Mouse (Mus musculus) NIH3T3 (cell line): ENCODE measurements around the gene Gdpd1.
A peak's percentile ranks its signal among the peaks of the same experiment; 100 is the strongest.
"Not testable (repeated sequence)": the region's sequence is repeated elsewhere in the genome, so short reads cannot be mapped to it uniquely, and the experiment has no call there.

Experiments
- DNase-seq: peaks from one replicate; pipeline ENCODE4 v3.0.0-alpha.2; 2012; ENCODE audit warnings: low read depth

Gdpd1 gene

GRCm38 (mm10) chr11:87026096-87026875 is 47.6 kb downstream of the Gdpd1 start:
- DNase-seq: peak; percentile 62

DNA sequence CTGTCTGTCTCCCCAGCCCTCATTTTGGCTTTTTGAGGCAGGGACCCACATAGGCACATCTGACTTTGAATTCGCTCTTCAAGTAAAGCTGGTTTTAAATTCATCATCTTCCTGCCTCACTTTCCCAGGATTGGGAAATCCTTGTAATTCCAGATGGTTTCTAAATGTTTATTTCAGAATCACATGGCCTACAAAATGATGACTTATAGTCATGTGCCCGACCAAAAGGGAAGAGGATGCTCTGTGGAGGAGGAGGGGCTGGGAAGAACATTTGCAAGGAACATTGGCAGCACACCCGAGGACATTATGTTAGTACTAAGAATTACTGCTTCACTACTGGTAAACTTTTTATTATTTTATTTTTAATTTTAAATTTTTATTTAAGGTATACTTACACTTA is 48.5 kb downstream of the Gdpd1 start:
- peak; percentile 88 for DNase-seq

- DNase-seq: not testable (repeated sequence)
Measured at GRCm38 (mm10) chr11:87023240-87023639, 50.6 kb downstream of the Gdpd1 start.

- no peak for DNase-seq
Measured at GRCm38 (mm10) chr11:87022765-87023164, 51.1 kb downstream of the Gdpd1 start.

- no peak for DNase-seq
Measured at GRCm38 (mm10) chr11:87021551-87021950, 52.3 kb downstream of the Gdpd1 start.

DNA sequence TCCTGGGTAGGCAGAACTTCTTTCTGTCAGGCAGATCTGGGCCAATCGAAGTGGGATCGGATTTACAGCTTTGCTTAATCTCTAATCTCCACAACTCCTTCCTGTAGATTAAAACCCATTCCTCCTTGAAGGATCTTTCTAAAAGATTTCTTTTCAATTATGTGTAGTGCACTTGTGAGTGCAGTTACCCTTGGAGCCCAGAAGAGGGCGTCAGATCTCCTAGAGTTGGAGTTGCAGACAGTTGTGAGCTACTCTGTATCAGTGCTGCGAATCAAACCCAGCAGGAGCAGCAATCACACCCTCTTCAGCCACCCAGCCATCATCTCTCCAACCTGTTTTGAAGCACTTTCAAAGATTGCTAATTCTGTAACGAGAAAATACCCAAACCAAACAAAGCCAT is 53.4 kb downstream of the Gdpd1 start:
- no peak for DNase-seq

GRCm38 (mm10) chr11:87019431-87019830 is 54.4 kb downstream of the Gdpd1 start:
- no peak for DNase-seq

GRCm38 (mm10) chr11:87018081-87018480 is 55.8 kb downstream of the Gdpd1 start:
- no peak for DNase-seq

DNA sequence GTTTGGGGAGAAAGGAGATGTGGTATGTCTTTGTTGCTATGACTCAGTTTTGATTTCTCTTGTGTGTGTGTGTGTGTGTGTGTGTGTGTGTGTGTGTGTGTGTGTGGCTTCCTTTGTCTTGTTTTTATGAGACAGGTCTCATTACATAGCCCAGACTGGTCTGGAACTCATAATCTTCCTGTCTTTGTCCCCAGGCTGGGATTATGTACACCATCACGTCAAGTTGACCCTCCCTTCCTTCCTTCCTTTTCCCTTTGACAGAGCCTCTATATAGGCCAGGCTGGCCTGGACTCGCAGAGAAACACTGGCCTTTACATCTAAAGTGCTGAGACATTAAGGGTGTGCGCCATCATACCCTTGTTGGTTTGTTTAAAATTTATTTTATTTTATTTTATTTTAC is 58.2 kb downstream of the Gdpd1 start:
- no peak for DNase-seq

- DNase-seq: peak; percentile 91
Measured at GRCm38 (mm10) chr11:87010476-87010875, 63.4 kb downstream of the Gdpd1 start.

GRCm38 (mm10) chr11:87007371-87007770 is 66.5 kb downstream of the Gdpd1 start:
- DNase-seq: peak; percentile 85

- no peak for DNase-seq
Measured at GRCm38 (mm10) chr11:87004960-87005755, 68.7 kb downstream of the Gdpd1 start.

GRCm38 (mm10) chr11:87002078-87002829 is 71.6 kb downstream of the Gdpd1 start:
- DNase-seq: no peak

DNA sequence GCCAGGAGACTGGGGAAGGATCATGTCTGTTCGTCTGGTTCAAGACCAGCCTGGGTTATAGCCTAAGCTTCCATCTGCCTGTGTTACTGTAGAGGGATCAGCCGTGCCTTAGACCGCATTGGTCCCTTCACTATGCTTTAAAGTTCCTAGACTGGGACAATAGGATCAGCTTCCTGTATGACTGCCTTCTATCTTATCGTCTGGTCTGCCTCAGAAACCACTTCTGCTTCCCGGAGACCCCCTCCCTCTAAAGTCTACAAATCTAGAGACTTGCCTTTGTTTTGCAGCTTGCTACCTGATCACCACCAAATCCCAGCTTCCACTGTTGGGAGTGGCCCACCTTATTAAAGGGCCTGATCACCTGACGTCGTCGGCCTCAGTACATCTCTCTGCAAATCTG is 72.6 kb downstream of the Gdpd1 start:
- DNase-seq: no peak

- no peak for DNase-seq
Measured at GRCm38 (mm10) chr11:86996266-86996665, 77.6 kb downstream of the Gdpd1 start.

- peak; percentile 81 for DNase-seq
Measured at GRCm38 (mm10) chr11:86995625-86996221, 78.1 kb downstream of the Gdpd1 start.

DNA sequence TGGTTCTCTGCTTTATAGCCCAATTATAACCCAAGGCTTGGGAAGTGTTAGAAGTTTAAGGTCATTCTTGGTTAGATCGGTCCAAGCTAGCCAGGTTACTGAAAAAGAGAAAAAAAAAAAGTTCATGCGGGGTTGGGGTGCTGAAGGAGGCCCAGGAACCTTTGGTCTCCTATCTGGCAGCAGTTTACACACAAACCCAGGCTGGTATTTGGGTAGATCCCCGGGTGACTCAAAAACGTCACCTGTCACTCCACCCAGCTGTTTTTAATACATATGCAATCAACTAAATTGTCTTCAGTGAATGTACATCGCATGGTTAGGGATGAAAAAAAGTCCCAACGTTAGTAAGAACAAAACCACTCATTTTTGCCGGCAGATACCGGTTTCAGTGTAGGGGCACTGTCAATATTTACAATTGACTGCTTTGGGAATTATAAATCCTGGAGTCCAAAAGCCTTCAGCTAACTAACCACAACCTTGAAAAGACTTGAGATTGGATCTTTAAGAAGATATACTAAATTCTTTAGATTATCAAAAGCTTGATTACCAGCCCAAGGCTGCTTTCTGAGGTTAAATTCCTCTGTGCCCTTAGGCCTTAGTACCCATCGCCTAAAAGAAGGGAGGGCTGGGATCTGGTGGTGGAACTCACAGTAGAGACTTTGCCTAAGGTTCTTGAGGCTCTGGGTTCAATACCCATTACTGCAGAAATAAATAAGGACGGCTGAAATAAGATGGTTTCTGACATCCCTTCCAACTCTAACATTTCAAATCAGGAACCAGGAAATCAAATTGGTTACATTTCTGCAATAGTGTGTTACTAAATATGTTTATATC is 78.9 kb downstream of the Gdpd1 start:
- no peak for DNase-seq

DNA sequence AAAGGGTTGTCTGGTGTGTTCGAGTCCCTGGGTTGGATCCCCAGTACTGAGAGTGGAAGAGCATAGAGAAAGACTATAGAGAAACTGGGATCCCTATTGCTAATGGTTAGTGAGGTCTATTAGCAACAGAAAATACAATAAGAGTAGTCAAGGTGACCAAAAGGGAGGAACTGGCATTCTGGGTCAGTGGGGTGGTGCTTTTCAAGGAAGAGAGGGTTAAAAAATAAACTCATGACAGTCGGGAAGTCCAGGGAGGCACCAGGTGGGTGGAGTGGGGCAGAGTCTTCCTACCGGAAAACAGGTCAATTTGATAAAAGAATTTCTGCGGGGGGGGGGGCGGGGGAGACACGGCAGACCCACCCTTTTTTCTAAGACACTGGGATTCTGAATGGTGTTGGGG is 79.5 kb downstream of the Gdpd1 start:
- DNase-seq: no peak

- peak; percentile 93 for DNase-seq
Measured at GRCm38 (mm10) chr11:86993041-86994037, 80.5 kb downstream of the Gdpd1 start, which contains the start of gene Ypel2. Gene Ypel2, minus strand, starts transcription at chr11:86993707.

- DNase-seq: no peak
Measured at GRCm38 (mm10) chr11:86992461-86992988, 81.3 kb downstream of the Gdpd1 start.
